Mouse (Mus musculus) heart, adult 2 months (tissue): ENCODE data around the gene Olfr251.

ENCODE experiments used
- CTCF ChIP-seq: fragments of 200-600 bp; IDR thresholded peaks from 2 replicates; pipeline ENCODE4 v1.8.1; 2022; ENCODE audit warnings: antibody characterized with exemption, mild to moderate bottlenecking, moderate library complexity
- EP300 ChIP-seq: fragments of 200-500 bp; IDR thresholded peaks from 2 replicates; pipeline ENCODE4 v1.6.1; 2011; ENCODE audit warnings: low read depth, low read length, control low read depth; ENCODE audit not compliant: insufficient read depth
- POLR2A ChIP-seq: fragments of 200-500 bp; IDR thresholded peaks from 2 replicates; pipeline ENCODE4 v1.6.1; 2011; ENCODE audit warnings: mild to moderate bottlenecking, low read depth, low read length, control low read depth; ENCODE audit not compliant: insufficient read depth

- TF ChIP-seq CTCF (no peak), POLR2A (no peak), EP300 (no peak)
These were observed 24.5 kb downstream of the Olfr251 start, which contains the start of gene Olfr147 for GRCm38 (mm10) chr9:38401398-38401797.
